Mouse (Mus musculus): ENCODE data around the gene Etfbkmt. TPM values are rescaled to one million over a fixed set of nuclear protein-coding genes. Genes with fewer than 3 reads are reported as not detected.
A peak's percentile ranks its signal among the peaks of the same experiment; 100 is the strongest.

Etfbkmt gene
- total and polyA plus RNA-seq, 3 experiments, result 12.8 to 38.8 (median 24.2) TPM

GRCm38 (mm10) chr6:149174932-149175570 lies 35.4 kb downstream of the Etfbkmt start:
- H3K79me2 ChIP-seq (replicated peaks; ENCODE audit: control insufficient read depth, insufficient read depth, low read length), result no peaks in the 10 kb centered on the region; the same call in 1 of the 2 replicates
- H3K4me3 ChIP-seq, result no peak overlapping the region
- peak overlapping the region; percentile 62 for H3K27ac ChIP-seq
- intact Hi-C loops (cut with DNase I), result no loop called here
- H3K36me3 ChIP-seq (ENCODE audit: control insufficient read depth, insufficient read depth, low read length), result peaks cover 14% of the 10 kb centered on the region
- H3K27me3 ChIP-seq (ENCODE audit: control insufficient read depth, insufficient read depth, low read length), result no peaks in the 10 kb centered on the region
- WGBS, result 54% methylated on average over 3 of the region's 3 CpGs
- peaks cover 10% of the 10 kb centered on the region for H3K4me1 ChIP-seq (ENCODE audit: control insufficient read depth, insufficient read depth, low read length)
- TF ChIP-seq EP300 (IDR thresholded peaks at IDR 0.05; ENCODE audit: insufficient read depth, low read depth, low read length) (0 out of 2 replicates have a peak, but pooled peaks have one; percentile 36), CTCF (IDR thresholded peaks at IDR 0.05) (no peak)
- peak; percentile 54 to 77 for DNase-seq
- no peak overlapping the region for H3K9ac ChIP-seq (ENCODE audit: low read depth, low read length)

GRCm38 (mm10) chr6:149179064-149179463 lies 39.4 kb downstream of the Etfbkmt start:
- peaks cover 14% of the 10 kb centered on the region for H3K36me3 ChIP-seq (ENCODE audit: control insufficient read depth, insufficient read depth, low read length)
- H3K27ac ChIP-seq, result no peak overlapping the region
- TF ChIP-seq CTCF (IDR thresholded peaks at IDR 0.05), result no peak
- TF ChIP-seq POLR2A (IDR thresholded peaks at IDR 0.05; ENCODE audit: insufficient read depth, low read depth, low read length), result no peak
- no peak for TF ChIP-seq EP300 (IDR thresholded peaks at IDR 0.05; ENCODE audit: insufficient read depth, low read depth, low read length)
- no peak overlapping the region for H3K4me3 ChIP-seq
- intact Hi-C loops (cut with DNase I), result no loop called here
- no peak for DNase-seq
- H3K79me2 ChIP-seq (replicated peaks; ENCODE audit: control insufficient read depth, insufficient read depth, low read length), result no peaks in the 10 kb centered on the region; the same call in 1 of the 2 replicates
- no peak overlapping the region for H3K9ac ChIP-seq (ENCODE audit: low read depth, low read length)
- no peaks in the 10 kb centered on the region for H3K27me3 ChIP-seq (ENCODE audit: control insufficient read depth, insufficient read depth, low read length)
- peaks cover 7% of the 10 kb centered on the region for H3K4me1 ChIP-seq (ENCODE audit: control insufficient read depth, insufficient read depth, low read length)

- peaks cover 2% of the 10 kb centered on the region for H3K79me2 ChIP-seq (replicated peaks; ENCODE audit: control insufficient read depth, insufficient read depth, low read length)
- no peaks in the 10 kb centered on the region for H3K27me3 ChIP-seq (ENCODE audit: control insufficient read depth, insufficient read depth, low read length)
- no peak overlapping the region for H3K9ac ChIP-seq (ENCODE audit: low read depth, low read length)
- 94% methylated on average over 1 of the region's 1 CpGs for WGBS
- DNase-seq, result no peak
- peaks cover 7% of the 10 kb centered on the region for H3K4me1 ChIP-seq (ENCODE audit: control insufficient read depth, insufficient read depth, low read length)
- H3K36me3 ChIP-seq (ENCODE audit: control insufficient read depth, insufficient read depth, low read length), result peaks cover 12% of the 10 kb centered on the region
- intact Hi-C loops (cut with DNase I), result no loop called here
- H3K27ac ChIP-seq, result no peak overlapping the region
- H3K4me3 ChIP-seq, result no peak overlapping the region
- TF ChIP-seq EP300 (IDR thresholded peaks at IDR 0.05; ENCODE audit: insufficient read depth, low read depth, low read length) (no peak), POLR2A (IDR thresholded peaks at IDR 0.05; ENCODE audit: insufficient read depth, low read depth, low read length) (no peak), CTCF (IDR thresholded peaks at IDR 0.05) (no peak)
These were observed 44.4 kb downstream of the Etfbkmt start for GRCm38 (mm10) chr6:149184007-149184406.

GRCm38 (mm10) chr6:149187371-149187770 lies 47.7 kb downstream of the Etfbkmt start:
- Histone ChIP-seq H3K27ac (peak overlapping the region; percentile 89; the same call in 1 of the 2 replicates), H3K9ac (ENCODE audit: low read depth, low read length) (no peak overlapping the region), H3K4me1 (ENCODE audit: control insufficient read depth, insufficient read depth, low read length) (peaks cover 7% of the 10 kb centered on the region), H3K4me3 (peak overlapping the region; percentile 89), H3K36me3 (ENCODE audit: control insufficient read depth, insufficient read depth, low read length) (peaks cover 10% of the 10 kb centered on the region), H3K79me2 (replicated peaks; ENCODE audit: control insufficient read depth, insufficient read depth, low read length) (peaks cover 2% of the 10 kb centered on the region), H3K27me3 (ENCODE audit: control insufficient read depth, insufficient read depth, low read length) (no peaks in the 10 kb centered on the region)
- intact Hi-C loops (cut with DNase I), result loop anchor here (5.0 kb wide), 2 partner anchors 45 to 240 kb away; partner anchors contain the start of gene Sinhcaf
- DNase-seq, result no peak
- TF ChIP-seq POLR2A (IDR thresholded peaks at IDR 0.05; ENCODE audit: insufficient read depth, low read depth, low read length), result no peak
- no peak for TF ChIP-seq EP300 (IDR thresholded peaks at IDR 0.05; ENCODE audit: insufficient read depth, low read depth, low read length)
- no peak for TF ChIP-seq CTCF (IDR thresholded peaks at IDR 0.05)
- 58% methylated on average over 1 of the region's 1 CpGs for WGBS

GRCm38 (mm10) chr6:149188041-149188924 lies 48.6 kb downstream of the Etfbkmt start, which contains the start of gene Amn1:
Gene Amn1, minus strand, starts transcription at chr6:149188712.
- Histone ChIP-seq H3K27ac (peak within 1 kb of the TSS; percentile 89), H3K4me3 (peak within 1 kb of the TSS; percentile 89), H3K27me3 (ENCODE audit: control insufficient read depth, insufficient read depth, low read length) (no peaks in the 10 kb centered on the region), H3K36me3 (ENCODE audit: control insufficient read depth, insufficient read depth, low read length) (peaks cover 10% of the 10 kb centered on the region), H3K79me2 (replicated peaks; ENCODE audit: control insufficient read depth, insufficient read depth, low read length) (peaks cover 2% of the 10 kb centered on the region), H3K4me1 (ENCODE audit: control insufficient read depth, insufficient read depth, low read length) (peaks cover 7% of the 10 kb centered on the region), H3K9ac (ENCODE audit: low read depth, low read length) (peak within 1 kb of the TSS; percentile 88)
- WGBS, result under 1% methylated on average over 34 of the region's 34 CpGs
- DNase-seq, result peak; percentile 93 to 97
- TF ChIP-seq EP300 (IDR thresholded peaks at IDR 0.05; ENCODE audit: insufficient read depth, low read depth, low read length), result peak; percentile 66
- TF ChIP-seq CTCF (IDR thresholded peaks at IDR 0.05), result peak; percentile 29
- peak; percentile 95 for TF ChIP-seq POLR2A (IDR thresholded peaks at IDR 0.05; ENCODE audit: insufficient read depth, low read depth, low read length)
- intact Hi-C loops (cut with DNase I), result loop anchor here (1.0 to 5.0 kb wide), 3 partner anchors 46 to 241 kb away; partner anchors contain the start of genes Resf1 and Sinhcaf

All from heart, adult 2 months (tissue).